Mouse (Mus musculus) midbrain, postnatal 0 days (tissue): ENCODE measurements at regions not wholly inside any gene's neighbourhood (a gene's known extent, or its start where the extent isn't known, plus 50 kb on each side); places are given as distances from the start of the nearest gene placed in this dataset.

Experiments
- ATAC-seq: fragments of 200-750 bp; cut with Nextera tagmentation; 2 replicates; pipeline ENCODE4 v1.8.0; 2017; ENCODE audit warnings: moderate number of reproducible peaks, mild to moderate bottlenecking, moderate TSS enrichment, moderate library complexity; ENCODE audit not compliant: low FRiP score
- DNase-seq: peaks from one replicate; pipeline ENCODE4 v3.0.0-alpha.2; 2015; ENCODE audit warnings: low spot score
- H3K27ac ChIP-seq: fragments of 300-500 bp; sonication (generic); 2 replicates; pipeline ENCODE4 v1.5.1; 2014; ENCODE audit warnings: low read depth, mild to moderate bottlenecking, low read length, mixed read lengths
- H3K27me3 ChIP-seq: fragments of 300-500 bp; sonication (generic); 2 replicates; pipeline ENCODE4 v1.6.1; 2014; ENCODE audit warnings: low read length, control low read depth, mixed read lengths; ENCODE audit not compliant: insufficient read depth
- H3K36me3 ChIP-seq: fragments of 300-500 bp; sonication (generic); 2 replicates; pipeline ENCODE4 v1.6.1; 2014; ENCODE audit warnings: low read length, control low read depth, mixed read lengths; ENCODE audit not compliant: insufficient read depth
- H3K4me1 ChIP-seq: fragments of 300-500 bp; sonication (generic); 2 replicates; pipeline ENCODE4 v1.6.1; 2014; ENCODE audit warnings: mild to moderate bottlenecking, control low read depth, antibody characterized with exemption, low read length, mixed read lengths; ENCODE audit not compliant: insufficient read depth
- H3K4me2 ChIP-seq: fragments of 300-500 bp; sonication (generic); 2 replicates; pipeline ENCODE4 v1.6.1; 2014; ENCODE audit warnings: low read depth, mild to moderate bottlenecking, low read length, mixed read lengths; ENCODE audit not compliant: poor library complexity, severe bottlenecking
- H3K4me3 ChIP-seq: fragments of 300-500 bp; sonication (generic); 2 replicates; pipeline ENCODE4 v1.5.1; 2014; ENCODE audit warnings: low read depth, mild to moderate bottlenecking, low read length, moderate library complexity
- H3K9ac ChIP-seq: fragments of 300-500 bp; sonication (generic); replicated peaks from 2 replicates; pipeline ENCODE4 v1.6.1; 2014; ENCODE audit warnings: mild to moderate bottlenecking, low read length, moderate library complexity, mixed read lengths; ENCODE audit not compliant: poor library complexity, severe bottlenecking
- H3K9me3 ChIP-seq: fragments of 300-500 bp; sonication (generic); 2 replicates; pipeline ENCODE4 v1.6.1; 2016; ENCODE audit warnings: low read length, control low read depth
- CTCF ChIP-seq: IDR thresholded peaks from 2 replicates; pipeline ENCODE4 v1.5.1; 2016; ENCODE audit warnings: antibody characterized with exemption, mild to moderate bottlenecking
- WGBS: fragments of 180-500 bp; shearing (Covaris S2); extraction: QIAGEN DNeasy Blood & Tissue Kit; methylation state at CpG from one replicate; pipeline ENCODE4 v1.1.7; 2014; 5-methylcytosine and 5-hydroxymethylcytosine counted together

- DNase-seq: peak; percentile 27
- ATAC-seq: peak; percentile 72
- Histone ChIP-seq H3K27ac (no peak overlapping the region), H3K27me3 (no peaks in the 10 kb centered on the region), H3K4me2 (no peak overlapping the region), H3K4me3 (no peak overlapping the region), H3K9me3 (no peaks in the 10 kb centered on the region), H3K36me3 (no peaks in the 10 kb centered on the region), H3K9ac (no peak overlapping the region), H3K4me1 (peaks cover 4% of the 10 kb centered on the region; the same call in 1 of the 2 replicates)
- no peak for TF ChIP-seq CTCF
- 41% methylated on average over 5 of the region's 5 CpGs for WGBS
Observed at GRCm38 (mm10) chr2:118061291-118061690, 50.4 kb upstream of the Thbs1 start.
